Mouse (Mus musculus) stomach, embryonic 14.5 days (tissue): ENCODE data around the gene Inmt. TPM values are rescaled to one million over a fixed set of nuclear protein-coding genes. Genes with fewer than 3 reads are reported as not detected.
"Not testable (repeated sequence)": the region's sequence is repeated elsewhere in the genome, so short reads cannot be mapped to it uniquely, and the experiment has no call there.

Experiments
- ATAC-seq: fragments of 200-750 bp; cut with Nextera tagmentation; 2 replicates; pipeline ENCODE4 v1.8.0; 2017; ENCODE audit warnings: low read depth, moderate TSS enrichment; ENCODE audit not compliant: insufficient number of reproducible peaks, insufficient read depth, low FRiP score
- H3K27ac ChIP-seq: fragments of 300-500 bp; sonication (generic); 2 replicates; pipeline ENCODE4 v1.5.1; 2014; ENCODE audit warnings: mild to moderate bottlenecking, low read length, moderate library complexity, mixed read lengths
- H3K27me3 ChIP-seq: fragments of 300-500 bp; sonication (generic); 2 replicates; pipeline ENCODE4 v1.6.1; 2014; ENCODE audit warnings: low read length, control low read depth, mixed read lengths; ENCODE audit not compliant: control insufficient read depth, insufficient read depth
- H3K36me3 ChIP-seq: fragments of 300-500 bp; sonication (generic); 2 replicates; pipeline ENCODE4 v1.6.1; 2014; ENCODE audit warnings: mild to moderate bottlenecking, control low read depth, low read length, moderate library complexity, mixed read lengths; ENCODE audit not compliant: control insufficient read depth, insufficient read depth
- H3K4me1 ChIP-seq: fragments of 300-500 bp; sonication (generic); 2 replicates; pipeline ENCODE4 v1.6.1; 2014; ENCODE audit warnings: low read length, control low read depth, mixed read lengths; ENCODE audit not compliant: control insufficient read depth, insufficient read depth
- H3K4me2 ChIP-seq: fragments of 300-500 bp; sonication (generic); replicated peaks from 2 replicates; pipeline ENCODE4 v1.6.1; 2014; ENCODE audit warnings: low read depth, low read length, control low read depth
- H3K4me3 ChIP-seq: fragments of 300-500 bp; sonication (generic); 2 replicates; pipeline ENCODE4 v1.5.1; 2014; ENCODE audit warnings: low read depth, low read length, control low read depth
- H3K9ac ChIP-seq: fragments of 300-500 bp; sonication (generic); replicated peaks from 2 replicates; pipeline ENCODE4 v1.6.1; 2014; ENCODE audit warnings: low read depth, mild to moderate bottlenecking, control low read depth, low read length, moderate library complexity, mixed read lengths
- H3K9me3 ChIP-seq: fragments of 300-500 bp; sonication (generic); 2 replicates; pipeline ENCODE4 v1.6.1; 2016; ENCODE audit warnings: low read depth, low read length, control low read depth; ENCODE audit not compliant: control insufficient read depth
- WGBS: fragments of 180-500 bp; shearing (Covaris S2); extraction: QIAGEN DNeasy Blood & Tissue Kit; methylation state at CpG from one replicate; pipeline ENCODE4 v1.1.7; 2014; 5-methylcytosine and 5-hydroxymethylcytosine counted together
- polyA plus RNA-seq: library from polyadenylated mRNA; unstranded; fragments of >200 nt; fragmentation: Nextera tagmentation; extraction: Ambion mirVana; gene quantifications from 2 replicates; pipeline ENCODE4 v1.2.1, GENCODE M21; 2014

The Inmt gene
- polyA plus RNA-seq, 1 experiment from 2014 or later = 0.62 TPM

DNA sequence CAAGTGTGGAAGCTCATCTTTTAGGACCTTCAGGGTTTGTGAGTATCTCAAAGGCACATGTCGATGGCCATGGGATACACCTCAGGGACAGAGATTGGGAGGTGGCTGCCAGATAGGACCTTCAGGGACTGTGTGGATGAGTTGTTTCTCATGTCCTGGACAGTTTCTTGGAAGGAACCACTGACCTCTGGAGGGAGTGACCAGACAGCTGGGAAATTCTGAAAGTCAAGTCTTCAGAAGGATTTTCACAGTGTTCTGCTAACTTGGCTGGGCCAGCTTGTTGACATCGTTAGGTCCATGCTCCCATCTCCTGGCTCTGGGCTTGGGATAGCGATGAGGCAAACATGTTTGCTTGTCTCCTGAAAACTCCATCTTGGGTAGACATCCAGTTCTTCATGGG lies 24.2 kb upstream of the Inmt start:
- WGBS = 91% methylated on average over 3 of the region's 3 CpGs
- Histone ChIP-seq H3K27me3 (no peaks in the 10 kb centered on the region), H3K9me3 (no peaks in the 10 kb centered on the region), H3K27ac (no peak overlapping the region), H3K4me3 (no peak overlapping the region), H3K36me3 (no peaks in the 10 kb centered on the region), H3K4me2 (no peak overlapping the region), H3K4me1 (peaks cover 2% of the 10 kb centered on the region; the same call in 1 of the 2 replicates), H3K9ac (no peak overlapping the region)
- no peak for ATAC-seq

DNA sequence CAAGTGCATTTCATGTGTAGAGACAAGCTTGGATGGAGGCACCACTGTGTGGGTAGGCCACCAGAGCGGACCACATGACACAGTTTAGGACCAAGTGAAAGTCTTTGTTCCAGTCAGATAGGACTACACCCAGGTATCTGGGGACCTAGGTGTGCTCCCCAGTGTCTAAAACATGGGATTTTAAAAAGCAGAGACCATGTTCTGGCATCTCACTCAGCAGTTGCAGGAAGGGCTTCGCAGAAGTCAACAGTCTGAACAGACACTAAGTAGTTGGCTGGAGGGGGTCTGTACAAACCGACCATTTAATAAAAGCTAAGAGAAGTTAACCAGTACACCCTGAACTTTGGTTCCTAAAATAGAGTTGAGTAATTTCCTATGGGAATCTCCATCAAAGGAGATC lies 18.3 kb upstream of the Inmt start:
- WGBS = 97% methylated on average over 3 of the region's 3 CpGs
- no peak for ATAC-seq
- Histone ChIP-seq H3K4me3 (no peak overlapping the region), H3K9me3 (no peaks in the 10 kb centered on the region), H3K27ac (no peak overlapping the region), H3K36me3 (no peaks in the 10 kb centered on the region), H3K4me1 (no peaks in the 10 kb centered on the region), H3K9ac (no peak overlapping the region), H3K27me3 (no peaks in the 10 kb centered on the region), H3K4me2 (no peak overlapping the region)

DNA sequence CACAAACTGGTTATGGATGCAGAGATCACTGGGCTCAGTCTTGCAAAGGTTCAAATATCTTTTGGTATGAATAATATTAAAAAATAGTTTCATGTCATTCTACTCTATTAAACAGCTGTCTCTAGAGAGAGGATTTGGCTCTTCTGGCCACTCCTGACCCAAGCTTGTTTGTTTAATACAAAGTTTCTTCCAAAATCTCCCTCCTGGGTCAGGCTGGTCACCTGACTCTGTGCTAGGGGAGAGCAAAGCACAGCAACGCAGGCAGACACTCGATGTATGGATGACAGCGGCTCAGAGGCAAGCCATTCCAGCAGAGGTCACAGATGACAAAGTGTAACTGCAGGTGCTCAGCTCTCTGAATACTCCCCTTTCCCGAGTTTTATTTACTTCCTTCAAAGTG lies 16.7 kb upstream of the Inmt start:
- WGBS = 34% methylated on average over 4 of the region's 4 CpGs

DNA sequence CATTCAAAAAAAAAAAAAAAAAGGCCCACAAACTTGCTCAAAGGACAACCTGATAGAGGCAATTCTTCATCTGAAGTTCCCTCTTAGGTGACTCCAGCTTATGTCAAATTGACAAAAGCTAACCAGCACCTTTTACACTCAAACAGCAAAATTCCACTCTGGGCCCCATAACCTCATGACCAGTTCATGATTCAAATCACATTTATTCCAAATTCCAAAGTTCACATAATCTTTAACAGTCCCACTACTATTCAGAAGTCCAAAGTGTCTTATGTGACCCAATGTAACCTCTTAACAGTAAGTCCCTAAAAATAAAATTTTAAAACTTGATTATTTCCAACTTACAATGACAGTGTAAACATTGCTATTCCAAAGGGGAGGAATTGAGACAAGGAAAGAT lies 14.6 kb upstream of the Inmt start:
- no peak for ATAC-seq
- Histone ChIP-seq H3K36me3 (no peaks in the 10 kb centered on the region), H3K9me3 (no peaks in the 10 kb centered on the region), H3K4me3 (no peak overlapping the region), H3K27me3 (no peaks in the 10 kb centered on the region), H3K9ac (no peak overlapping the region), H3K4me1 (no peaks in the 10 kb centered on the region), H3K4me2 (no peak overlapping the region), H3K27ac (no peak overlapping the region)

More for the DNA sequence above, 16.7 kb upstream of the Inmt start:
- H3K27me3 ChIP-seq = no peaks in the 10 kb centered on the region
- H3K9me3 ChIP-seq = no peaks in the 10 kb centered on the region
- no peak for ATAC-seq
- H3K36me3 ChIP-seq = no peaks in the 10 kb centered on the region
- no peak overlapping the region for H3K9ac ChIP-seq
- no peaks in the 10 kb centered on the region for H3K4me1 ChIP-seq
- no peak overlapping the region for H3K27ac ChIP-seq
- H3K4me2 ChIP-seq = no peak overlapping the region
- H3K4me3 ChIP-seq = no peak overlapping the region

DNA sequence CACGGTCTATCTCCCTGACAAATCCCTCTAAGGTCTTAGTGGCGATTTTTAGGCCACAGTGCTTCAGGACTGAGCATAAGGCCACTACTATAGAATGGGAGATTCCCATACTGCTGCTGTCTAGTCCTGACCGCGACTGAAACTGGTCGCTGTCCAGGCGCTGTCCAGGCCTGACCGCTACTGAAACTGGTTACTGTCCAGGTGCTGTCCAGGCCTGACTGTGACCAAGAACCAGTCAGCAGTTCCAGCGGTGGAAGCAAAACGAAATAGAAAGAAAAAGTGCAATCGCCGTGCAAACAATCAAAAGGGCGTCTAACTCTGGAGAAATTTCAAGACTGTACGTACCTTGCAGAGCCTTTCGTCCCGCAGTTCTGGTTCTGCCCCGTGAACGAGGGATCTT lies 13.0 kb upstream of the Inmt start:
- H3K36me3 ChIP-seq, H3K9ac ChIP-seq, H3K27ac ChIP-seq, H3K4me1 ChIP-seq, H3K4me3 ChIP-seq, H3K27me3 ChIP-seq, H3K9me3 ChIP-seq, H3K4me2 ChIP-seq, ATAC-seq: not testable (repeated sequence)
- 94% methylated on average over 17 of the region's 17 CpGs for WGBS

DNA sequence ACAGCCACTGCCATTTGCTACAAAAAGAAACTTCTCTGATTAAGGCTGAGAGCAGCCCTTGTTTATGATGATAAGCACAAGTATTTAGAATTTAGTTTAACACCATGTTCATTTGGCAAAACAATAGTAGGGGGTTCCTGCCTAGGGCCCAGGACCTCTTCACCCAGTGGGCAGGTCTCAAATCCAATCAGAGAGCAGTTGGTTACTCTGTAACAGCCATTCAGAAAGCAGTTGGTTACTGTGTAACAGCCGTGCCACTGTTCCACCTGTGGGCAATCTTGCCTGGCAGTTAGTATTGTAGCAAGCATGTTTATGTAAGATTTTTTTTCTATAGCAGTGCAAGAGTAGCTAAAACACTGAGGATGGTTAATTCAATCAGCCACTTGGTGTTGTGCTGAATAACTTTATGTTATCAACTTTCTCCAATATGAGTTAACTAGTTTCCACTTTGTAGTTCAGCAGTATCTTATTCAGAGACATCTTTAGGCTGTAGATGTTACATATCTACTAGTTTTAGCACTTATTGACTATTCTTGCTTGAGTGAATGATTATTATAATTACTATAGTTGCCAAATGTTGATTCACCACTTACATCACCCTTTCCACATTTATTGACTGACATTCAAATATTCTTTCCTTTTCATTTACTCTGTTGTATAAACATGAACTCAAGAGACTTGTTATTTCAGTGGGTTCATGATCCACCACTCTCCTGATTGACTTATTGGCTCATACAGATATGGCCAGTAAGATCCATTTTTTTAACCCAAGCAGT lies 8.0 kb upstream of the Inmt start:
- Histone ChIP-seq H3K9ac (no peak overlapping the region), H3K27ac (no peak overlapping the region), H3K36me3 (no peaks in the 10 kb centered on the region), H3K9me3 (no peaks in the 10 kb centered on the region), H3K27me3 (no peaks in the 10 kb centered on the region), H3K4me1 (no peaks in the 10 kb centered on the region), H3K4me2 (no peak overlapping the region), H3K4me3 (no peak overlapping the region)
- 90% methylated on average over 1 of the region's 1 CpGs for WGBS
- ATAC-seq = no peak

DNA sequence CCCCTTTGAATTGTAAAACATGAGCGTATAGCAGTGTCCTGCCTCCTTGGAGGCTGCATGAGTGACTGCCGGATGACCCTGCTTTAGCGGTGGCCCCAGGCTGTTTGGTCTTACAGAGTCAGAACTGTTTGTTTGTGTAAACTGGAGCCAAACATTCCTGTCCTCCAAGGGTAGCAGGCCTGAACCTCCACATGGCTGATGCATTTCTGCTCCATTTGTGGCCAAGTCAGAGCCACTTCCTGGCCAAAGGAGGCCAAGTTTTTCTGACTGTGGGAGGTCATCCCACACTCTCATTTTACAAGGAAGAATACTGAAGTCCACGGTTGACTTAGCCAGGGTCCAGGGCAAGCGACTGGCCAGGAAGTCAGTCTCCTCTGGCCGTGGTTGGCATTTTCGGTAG lies 4.7 kb upstream of the Inmt start:
- Histone ChIP-seq H3K9ac (no peak overlapping the region), H3K4me1 (no peaks in the 10 kb centered on the region), H3K4me2 (no peak overlapping the region), H3K27ac (no peak overlapping the region), H3K27me3 (no peaks in the 10 kb centered on the region), H3K36me3 (no peaks in the 10 kb centered on the region), H3K9me3 (no peaks in the 10 kb centered on the region), H3K4me3 (no peak overlapping the region)
- 73% methylated on average over 7 of the region's 7 CpGs for WGBS
- no peak for ATAC-seq

DNA sequence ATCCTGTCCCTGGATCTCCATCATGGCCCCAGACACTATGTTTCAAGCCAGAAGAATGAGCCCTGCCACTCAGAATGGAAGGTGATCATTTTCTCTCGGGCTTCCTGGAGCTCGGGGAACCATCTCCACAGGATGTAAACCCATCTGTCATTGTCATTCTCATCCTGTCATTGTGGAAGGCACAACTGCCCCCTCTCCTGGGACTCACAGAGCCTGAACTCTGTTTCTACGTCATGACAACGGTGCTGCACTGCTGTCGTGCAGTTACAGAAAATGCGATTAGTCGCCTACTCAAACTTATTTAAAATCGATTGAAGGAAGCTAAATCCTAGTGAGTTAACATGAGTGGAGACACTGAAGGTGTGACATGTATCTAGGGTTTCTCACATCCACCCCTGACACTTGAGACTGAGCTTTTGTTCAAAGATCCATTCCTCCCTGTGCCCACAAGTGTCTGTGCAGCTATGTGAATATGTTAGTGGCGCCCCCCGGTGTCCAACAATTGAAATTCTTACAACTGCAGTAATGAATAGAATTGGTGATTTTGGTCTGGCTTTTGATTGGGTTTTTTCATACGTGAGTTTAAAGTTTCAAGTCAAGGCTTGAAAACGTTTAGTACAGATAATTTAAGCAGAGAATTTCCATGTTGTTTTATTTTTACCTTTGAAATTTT lies 2.4 kb upstream of the Inmt start:
- H3K4me3 ChIP-seq = no peak overlapping the region
- no peaks in the 10 kb centered on the region for H3K9me3 ChIP-seq
- no peak for ATAC-seq
- no peak overlapping the region for H3K9ac ChIP-seq
- H3K4me1 ChIP-seq = no peaks in the 10 kb centered on the region
- WGBS = 42% methylated on average over 12 of the region's 12 CpGs
- no peak overlapping the region for H3K27ac ChIP-seq
- no peaks in the 10 kb centered on the region for H3K27me3 ChIP-seq
- no peaks in the 10 kb centered on the region for H3K36me3 ChIP-seq
- no peak overlapping the region for H3K4me2 ChIP-seq
